Mouse (Mus musculus) forebrain, embryonic 11.5 days (tissue): ENCODE data around the gene Tfam. TPM values are rescaled to one million over a fixed set of nuclear protein-coding genes. Genes with fewer than 3 reads are reported as not detected.

ENCODE experiments used
- ATAC-seq: fragments of 200-750 bp; cut with Nextera tagmentation; replicated peaks from 2 replicates; pipeline ENCODE4 v1.8.0; 2017; ENCODE audit warnings: moderate TSS enrichment; ENCODE audit not compliant: low FRiP score
- DNase-seq: peaks from one replicate; pipeline ENCODE4 v3.0.0-alpha.2; 2017; ENCODE audit warnings: low spot score
- H3K27ac ChIP-seq: fragments of 300-500 bp; sonication (generic); 2 replicates; pipeline ENCODE4 v1.5.1; 2014; ENCODE audit warnings: low read depth, low read length
- H3K27me3 ChIP-seq: fragments of 300-500 bp; sonication (generic); 2 replicates; pipeline ENCODE4 v1.6.1; 2014; ENCODE audit warnings: mild to moderate bottlenecking, low read length, mixed read lengths; ENCODE audit not compliant: control insufficient read depth, insufficient read depth
- H3K36me3 ChIP-seq: fragments of 300-500 bp; sonication (generic); 2 replicates; pipeline ENCODE4 v1.6.1; 2014; ENCODE audit warnings: mild to moderate bottlenecking, low read length, moderate library complexity, mixed read lengths; ENCODE audit not compliant: control insufficient read depth, insufficient read depth
- H3K4me1 ChIP-seq: fragments of 300-500 bp; sonication (generic); replicated peaks from 2 replicates; pipeline ENCODE4 v1.6.1; 2014; ENCODE audit warnings: low read length, mixed read lengths; ENCODE audit not compliant: control insufficient read depth, insufficient read depth
- H3K4me2 ChIP-seq: fragments of 300-500 bp; sonication (generic); 2 replicates; pipeline ENCODE4 v1.6.1; 2014; ENCODE audit warnings: low read depth, mild to moderate bottlenecking, low read length, moderate library complexity, mixed read lengths; ENCODE audit not compliant: severe bottlenecking
- H3K4me3 ChIP-seq: fragments of 300-500 bp; sonication (generic); 2 replicates; pipeline ENCODE4 v1.5.1; 2014; ENCODE audit warnings: low read depth, low read length
- H3K9ac ChIP-seq: fragments of 300-500 bp; sonication (generic); 2 replicates; pipeline ENCODE4 v1.6.1; 2014; ENCODE audit warnings: low read length
- H3K9me3 ChIP-seq: fragments of 300-500 bp; sonication (generic); 2 replicates; pipeline ENCODE4 v1.6.1; 2016; ENCODE audit warnings: low read length, mixed read lengths; ENCODE audit not compliant: control insufficient read depth
- WGBS: fragments of 180-500 bp; shearing (Covaris S2); extraction: QIAGEN DNeasy Blood & Tissue Kit; methylation state at CpG from one replicate; pipeline ENCODE4 v1.1.7; 2014; 5-methylcytosine and 5-hydroxymethylcytosine counted together
- polyA plus RNA-seq: library from polyadenylated mRNA; unstranded; fragments of >200 nt; fragmentation: Nextera tagmentation; extraction: Ambion mirVana; gene quantifications from 2 replicates; pipeline ENCODE4 v1.2.1, GENCODE M21; 2014

The Tfam gene
- polyA plus RNA-seq, 1 experiment from 2014 or later: 99.4 TPM

- ATAC-seq: no peak
- Histone ChIP-seq H3K4me2 (no peak overlapping the region), H3K27ac (no peak overlapping the region), H3K27me3 (no peaks in the 10 kb centered on the region), H3K9ac (no peak overlapping the region), H3K9me3 (no peaks in the 10 kb centered on the region), H3K4me3 (no peak overlapping the region), H3K4me1 (no peaks in the 10 kb centered on the region), H3K36me3 (no peaks in the 10 kb centered on the region; the same call in 1 of the 2 replicates)
- no peak for DNase-seq
- whole genome bisulfite sequencing: 88% methylated on average over 8 of the region's 8 CpGs
Measured at GRCm38 (mm10) chr10:71261637-71262036, 23.6 kb upstream of the Tfam start.

- H3K4me2 ChIP-seq: no peak overlapping the region
- H3K4me3 ChIP-seq: no peak overlapping the region
- H3K4me1 ChIP-seq: no peaks in the 10 kb centered on the region
- WGBS: 93% methylated on average over 5 of the region's 5 CpGs
- no peaks in the 10 kb centered on the region for H3K9me3 ChIP-seq
- no peaks in the 10 kb centered on the region for H3K27me3 ChIP-seq
- no peak for DNase-seq
- H3K27ac ChIP-seq: no peak overlapping the region
- no peaks in the 10 kb centered on the region; the same call in 1 of the 2 replicates for H3K36me3 ChIP-seq
- no peak for ATAC-seq
- no peak overlapping the region for H3K9ac ChIP-seq
Measured at GRCm38 (mm10) chr10:71258943-71259342, 20.9 kb upstream of the Tfam start.

- no peaks in the 10 kb centered on the region for H3K4me1 ChIP-seq
- no peaks in the 10 kb centered on the region; the same call in 1 of the 2 replicates for H3K36me3 ChIP-seq
- DNase-seq (no peak), ATAC-seq (no peak)
- no peaks in the 10 kb centered on the region for H3K9me3 ChIP-seq
- no peak overlapping the region for H3K4me3 ChIP-seq
- H3K27me3 ChIP-seq: no peaks in the 10 kb centered on the region
- 93% methylated on average over 8 of the region's 8 CpGs for WGBS
- no peak overlapping the region for H3K27ac ChIP-seq
- H3K4me2 ChIP-seq: no peak overlapping the region
- no peak overlapping the region for H3K9ac ChIP-seq
Measured at GRCm38 (mm10) chr10:71258516-71258915, 20.4 kb upstream of the Tfam start.

GRCm38 (mm10) chr10:71253147-71253546, 15.1 kb upstream of the Tfam start:
- no peaks in the 10 kb centered on the region for H3K27me3 ChIP-seq
- WGBS: 89% methylated on average over 4 of the region's 4 CpGs
- H3K9me3 ChIP-seq: no peaks in the 10 kb centered on the region
- no peak overlapping the region for H3K27ac ChIP-seq
- no peak overlapping the region for H3K4me3 ChIP-seq
- DNase-seq (no peak), ATAC-seq (no peak)
- H3K4me1 ChIP-seq: no peaks in the 10 kb centered on the region
- H3K36me3 ChIP-seq: no peaks in the 10 kb centered on the region; the same call in 1 of the 2 replicates
- H3K9ac ChIP-seq: no peak overlapping the region
- no peak overlapping the region for H3K4me2 ChIP-seq

GRCm38 (mm10) chr10:71252421-71252820, 14.3 kb upstream of the Tfam start:
- no peak for ATAC-seq
- H3K4me2 ChIP-seq: no peak overlapping the region
- H3K9ac ChIP-seq: no peak overlapping the region
- 79% methylated on average over 5 of the region's 5 CpGs for WGBS
- no peaks in the 10 kb centered on the region; the same call in 1 of the 2 replicates for H3K36me3 ChIP-seq
- H3K27ac ChIP-seq: no peak overlapping the region
- no peaks in the 10 kb centered on the region for H3K4me1 ChIP-seq
- H3K4me3 ChIP-seq: no peak overlapping the region
- no peaks in the 10 kb centered on the region for H3K9me3 ChIP-seq
- no peak for DNase-seq
- no peaks in the 10 kb centered on the region for H3K27me3 ChIP-seq

GRCm38 (mm10) chr10:71251846-71252245, 13.8 kb upstream of the Tfam start:
- Histone ChIP-seq H3K4me2 (no peak overlapping the region), H3K9me3 (no peaks in the 10 kb centered on the region), H3K36me3 (no peaks in the 10 kb centered on the region; the same call in 1 of the 2 replicates), H3K9ac (no peak overlapping the region), H3K4me3 (no peak overlapping the region), H3K4me1 (no peaks in the 10 kb centered on the region), H3K27me3 (no peaks in the 10 kb centered on the region), H3K27ac (no peak overlapping the region)
- DNase-seq (no peak), ATAC-seq (no peak)
- 89% methylated on average over 5 of the region's 5 CpGs for WGBS

- H3K4me1 ChIP-seq: no peaks in the 10 kb centered on the region
- H3K4me2 ChIP-seq: no peak overlapping the region
- no peaks in the 10 kb centered on the region for H3K27me3 ChIP-seq
- 90% methylated on average over 5 of the region's 5 CpGs for WGBS
- ATAC-seq (no peak), DNase-seq (no peak)
- no peaks in the 10 kb centered on the region for H3K9me3 ChIP-seq
- no peak overlapping the region for H3K9ac ChIP-seq
- H3K36me3 ChIP-seq: no peaks in the 10 kb centered on the region; the same call in 1 of the 2 replicates
- no peak overlapping the region for H3K27ac ChIP-seq
- no peak overlapping the region for H3K4me3 ChIP-seq
Measured at GRCm38 (mm10) chr10:71251256-71251655, 13.2 kb upstream of the Tfam start.

GRCm38 (mm10) chr10:71250472-71250871, 12.4 kb upstream of the Tfam start:
- Histone ChIP-seq H3K4me3 (no peak overlapping the region), H3K4me1 (no peaks in the 10 kb centered on the region), H3K27ac (no peak overlapping the region), H3K27me3 (no peaks in the 10 kb centered on the region), H3K4me2 (no peak overlapping the region), H3K9me3 (no peaks in the 10 kb centered on the region), H3K9ac (no peak overlapping the region), H3K36me3 (no peaks in the 10 kb centered on the region; the same call in 1 of the 2 replicates)
- 85% methylated on average over 17 of the region's 17 CpGs for WGBS
- no peak for ATAC-seq
- no peak for DNase-seq

- no peak for ATAC-seq
- no peaks in the 10 kb centered on the region for H3K27me3 ChIP-seq
- H3K27ac ChIP-seq: no peak overlapping the region
- no peak for DNase-seq
- no peak overlapping the region for H3K9ac ChIP-seq
- no peak overlapping the region for H3K4me2 ChIP-seq
- H3K4me3 ChIP-seq: no peak overlapping the region
- no peaks in the 10 kb centered on the region for H3K9me3 ChIP-seq
- no peaks in the 10 kb centered on the region for H3K36me3 ChIP-seq
- WGBS: 88% methylated on average over 10 of the region's 10 CpGs
- no peaks in the 10 kb centered on the region for H3K4me1 ChIP-seq
Measured at GRCm38 (mm10) chr10:71249086-71249880, 11.2 kb upstream of the Tfam start.
